Mouse (Mus musculus) C2C12 (cell line): ENCODE data around the gene Rrp12. TPM values are rescaled to one million over a fixed set of nuclear protein-coding genes. Genes with fewer than 3 reads are reported as not detected.
A peak's percentile ranks its signal among the peaks of the same experiment; 100 is the strongest.

Experiments
- H3K27me3 ChIP-seq: one replicate; pipeline ENCODE4 v1.6.1; 2011; ENCODE audit not compliant: control insufficient read depth, insufficient read depth, insufficient read length
- H3K36me3 ChIP-seq: one replicate; pipeline ENCODE4 v1.6.1; 2011; ENCODE audit not compliant: control insufficient read depth, insufficient read depth
- H3K4me3 ChIP-seq: one replicate; pipeline ENCODE4 v1.5.1; 2011; ENCODE audit warnings: mild to moderate bottlenecking, control low read depth; ENCODE audit not compliant: poor library complexity, insufficient read depth, severe bottlenecking
- H3K79me2 ChIP-seq: one replicate; pipeline ENCODE4 v1.6.1; 2011; ENCODE audit not compliant: control insufficient read depth, insufficient read depth
- H3K79me3 ChIP-seq: one replicate; pipeline ENCODE4 v1.6.1; 2011; ENCODE audit warnings: low read depth, control low read depth
- H3ac ChIP-seq: one replicate; pipeline ENCODE3; 2011; ENCODE audit warnings: low read depth; ENCODE audit not compliant: control insufficient read depth, insufficient read length
- CEBPB ChIP-seq: IDR thresholded peaks from one replicate; pipeline ENCODE4 v1.6.1; 2011; ENCODE audit warnings: low read depth, mild to moderate bottlenecking, control low read depth, moderate library complexity
- CTCF ChIP-seq: IDR thresholded peaks from one replicate; pipeline ENCODE4 v1.5.1; 2011; ENCODE audit not compliant: control insufficient read depth, insufficient read depth, insufficient read length
- FOSL1 ChIP-seq: IDR thresholded peaks from one replicate; pipeline ENCODE4 v1.8.0; 2011; ENCODE audit warnings: mild to moderate bottlenecking, low read length; ENCODE audit not compliant: poor library complexity, insufficient read depth, severe bottlenecking
- MAX ChIP-seq: IDR thresholded peaks from one replicate; pipeline ENCODE4 v1.6.1; 2011; ENCODE audit warnings: mild to moderate bottlenecking, control low read depth
- MYOD1 ChIP-seq: IDR thresholded peaks from one replicate; pipeline ENCODE4 v1.6.1; 2011; ENCODE audit warnings: low read depth; ENCODE audit not compliant: control insufficient read depth, insufficient read length
- MYOG ChIP-seq: IDR thresholded peaks from one replicate; pipeline ENCODE4 v1.6.1; 2011; ENCODE audit not compliant: control insufficient read depth, insufficient read length; ENCODE audit errors: extremely low read depth
- USF1 ChIP-seq: IDR thresholded peaks from one replicate; pipeline ENCODE4 v1.6.1; 2011; ENCODE audit warnings: low read depth, mild to moderate bottlenecking, control low read depth, moderate library complexity
- polyA plus RNA-seq: library from polyadenylated mRNA; unstranded; fragments of >200 nt; fragmentation: generic; extraction: Trizol; gene quantifications from one replicate; pipeline ENCODE4 v1.2.1, GENCODE M21; 2012; ENCODE audit warnings: missing spikeins

Rrp12 gene
- polyA plus RNA-seq, 1 experiment: 33.6 TPM

GRCm38 (mm10) chr19:41831718-41832391 lies 64.1 kb downstream of the Rrp12 start:
- Histone ChIP-seq H3K36me3 (no peaks in the 10 kb centered on the region), H3K4me3 (no peak overlapping the region), H3ac (no peak overlapping the region), H3K79me2 (no peaks in the 10 kb centered on the region), H3K79me3 (no peaks in the 10 kb centered on the region), H3K27me3 (peaks cover 50% of the 10 kb centered on the region)
- TF ChIP-seq FOSL1 (no peak), CEBPB (no peak), MYOG (no peak), USF1 (no peak), MAX (no peak), MYOD1 (no peak), CTCF (no peak)

- H3ac ChIP-seq: no peak overlapping the region
- H3K79me3 ChIP-seq: no peaks in the 10 kb centered on the region
- H3K36me3 ChIP-seq: no peaks in the 10 kb centered on the region
- no peaks in the 10 kb centered on the region for H3K79me2 ChIP-seq
- no peak for TF ChIP-seq MYOD1
- TF ChIP-seq MYOG: no peak
- no peak for TF ChIP-seq MAX
- TF ChIP-seq USF1: no peak
- no peak for TF ChIP-seq CEBPB
- no peak for TF ChIP-seq CTCF
- no peak for TF ChIP-seq FOSL1
- H3K27me3 ChIP-seq: peaks cover 45% of the 10 kb centered on the region
- H3K4me3 ChIP-seq: no peak overlapping the region
These were observed 64.8 kb downstream of the Rrp12 start for GRCm38 (mm10) chr19:41831101-41831570.

GRCm38 (mm10) chr19:41830106-41831031 lies 65.6 kb downstream of the Rrp12 start:
- Histone ChIP-seq H3K4me3 (peak overlapping the region; percentile 34), H3ac (peak overlapping the region; percentile 46), H3K27me3 (peaks cover 39% of the 10 kb centered on the region), H3K79me2 (no peaks in the 10 kb centered on the region), H3K36me3 (no peaks in the 10 kb centered on the region), H3K79me3 (no peaks in the 10 kb centered on the region)
- TF ChIP-seq CEBPB (no peak), CTCF (no peak), USF1 (no peak), MYOD1 (no peak), MAX (no peak), FOSL1 (no peak), MYOG (no peak)

- peak within 1 kb of the TSS; percentile 71 for H3ac ChIP-seq
- no peak for TF ChIP-seq MYOG
- TF ChIP-seq FOSL1: no peak
- no peak for TF ChIP-seq MYOD1
- no peak for TF ChIP-seq MAX
- TF ChIP-seq CTCF: no peak
- no peak for TF ChIP-seq CEBPB
- TF ChIP-seq USF1: no peak
- no peaks in the 10 kb centered on the region for H3K36me3 ChIP-seq
- H3K4me3 ChIP-seq: peak within 1 kb of the TSS; percentile 34
- H3K27me3 ChIP-seq: peaks cover 39% of the 10 kb centered on the region
- no peaks in the 10 kb centered on the region for H3K79me3 ChIP-seq
- H3K79me2 ChIP-seq: no peaks in the 10 kb centered on the region
These were observed 66.4 kb downstream of the Rrp12 start, which contains the start of gene Frat1 for GRCm38 (mm10) chr19:41829381-41830105. Gene Frat1 (plus strand): TSS chr19:41829970.

GRCm38 (mm10) chr19:41828941-41829340 lies 67.0 kb downstream of the Rrp12 start:
- Histone ChIP-seq H3K4me3 (no peak overlapping the region), H3K79me2 (no peaks in the 10 kb centered on the region), H3ac (no peak overlapping the region), H3K79me3 (no peaks in the 10 kb centered on the region), H3K36me3 (no peaks in the 10 kb centered on the region), H3K27me3 (peaks cover 39% of the 10 kb centered on the region)
- TF ChIP-seq CEBPB (no peak), MAX (no peak), USF1 (no peak), MYOG (no peak), FOSL1 (no peak), MYOD1 (no peak), CTCF (no peak)
